Mouse (Mus musculus) bone marrow, adult 2 months (tissue): ENCODE results near the gene Gm10642. TPM values are rescaled to one million over a fixed set of nuclear protein-coding genes. Genes with fewer than 3 reads are reported as not detected.

ENCODE experiments used
- H3K27ac ChIP-seq: fragments of 200-500 bp; 2 replicates; pipeline ENCODE4 v1.5.1; 2012; ENCODE audit warnings: low read depth, mild to moderate bottlenecking, control low read depth, inconsistent platforms, low read length; ENCODE audit not compliant: control insufficient read depth, poor library complexity, insufficient read depth
- H3K4me1 ChIP-seq: fragments of 200-500 bp; 2 replicates; pipeline ENCODE4 v1.6.1; 2011; ENCODE audit warnings: low read length; ENCODE audit not compliant: control insufficient read depth, insufficient read depth
- H3K4me3 ChIP-seq: fragments of 200-500 bp; replicated peaks from 2 replicates; pipeline ENCODE3; 2011; ENCODE audit warnings: mild to moderate bottlenecking, low read depth, low read length, control low read depth; ENCODE audit not compliant: control insufficient read depth
- CTCF ChIP-seq: fragments of 200-500 bp; IDR thresholded peaks from 2 replicates; pipeline ENCODE4 v1.5.1; 2011; ENCODE audit warnings: low read length, control low read depth; ENCODE audit not compliant: control insufficient read depth, insufficient read depth
- POLR2A ChIP-seq: fragments of 200-500 bp; IDR thresholded peaks from 2 replicates; pipeline ENCODE4 v1.6.1; 2011; ENCODE audit warnings: low read depth, mild to moderate bottlenecking, control low read depth, low read length, borderline replicate concordance; ENCODE audit not compliant: control insufficient read depth
- WGBS: fragments of 180-500 bp; shearing (Covaris S2); methylation state at CpG from one replicate; pipeline ENCODE4 v1.1.7; 2018; 5-methylcytosine and 5-hydroxymethylcytosine counted together
- polyA plus RNA-seq: library from polyadenylated mRNA; stranded (reverse); fragments of >200 nt; gene quantifications from 2 replicates; pipeline ENCODE4 v1.2.4, GENCODE M21; 2011; ENCODE audit warnings: low replicate concordance; ENCODE audit not compliant: missing spikeins, insufficient read depth, insufficient read length

The Gm10642 gene
- polyA plus RNA-seq, 1 experiment, result 2.8 TPM

DNA sequence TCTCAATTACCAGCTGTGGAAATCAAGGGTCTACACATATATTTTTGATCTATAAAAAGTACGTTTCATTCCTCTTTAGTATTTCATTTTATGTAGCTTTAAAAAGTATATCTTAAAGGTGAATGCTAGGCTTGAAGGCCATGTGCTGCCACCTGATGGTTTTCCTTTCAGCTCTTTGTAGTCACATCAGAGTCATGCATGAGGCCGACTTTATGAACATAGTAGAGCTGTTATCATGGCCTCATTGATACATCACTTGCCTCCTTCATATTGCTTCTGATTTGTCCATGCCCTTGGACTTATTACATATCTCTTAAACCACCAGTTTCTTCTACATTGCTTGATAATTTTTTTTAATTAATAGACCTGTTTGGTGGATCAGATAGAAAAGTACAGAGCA, 39.7 kb downstream of the Gm10642 start:
- WGBS, result 58% methylated on average over 2 of the region's 2 CpGs
- no peak overlapping the region for H3K4me3 ChIP-seq
- peaks cover 2% of the 10 kb centered on the region; the same call in 1 of the 2 replicates for H3K4me1 ChIP-seq
- H3K27ac ChIP-seq, result no peak overlapping the region
- TF ChIP-seq CTCF (no peak), POLR2A (no peak)

DNA sequence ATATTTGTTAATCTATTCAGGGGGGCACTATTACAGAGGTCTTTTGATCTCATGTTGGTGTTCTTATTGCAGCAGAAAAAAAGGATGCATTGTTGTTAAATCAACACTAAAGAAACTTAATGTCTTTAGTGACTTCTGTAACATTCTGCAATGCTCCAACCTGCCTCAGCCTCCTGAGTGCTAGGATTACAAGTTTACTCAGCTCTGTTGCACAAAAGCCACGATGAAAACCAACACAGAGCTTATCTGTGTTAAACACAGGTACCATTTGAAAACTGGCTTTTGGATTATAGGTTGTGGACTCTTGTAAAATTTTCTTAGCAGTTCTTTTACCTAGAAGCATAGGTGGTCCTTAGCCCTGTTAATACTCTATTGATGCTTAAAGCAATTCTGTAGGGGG, 42.0 kb downstream of the Gm10642 start:
- WGBS, result 46% methylated on average over 1 of the region's 1 CpGs
- no peak for TF ChIP-seq POLR2A
- no peak for TF ChIP-seq CTCF
- H3K27ac ChIP-seq, result no peak overlapping the region
- no peaks in the 10 kb centered on the region; the same call in 1 of the 2 replicates for H3K4me1 ChIP-seq
- no peak overlapping the region for H3K4me3 ChIP-seq

DNA sequence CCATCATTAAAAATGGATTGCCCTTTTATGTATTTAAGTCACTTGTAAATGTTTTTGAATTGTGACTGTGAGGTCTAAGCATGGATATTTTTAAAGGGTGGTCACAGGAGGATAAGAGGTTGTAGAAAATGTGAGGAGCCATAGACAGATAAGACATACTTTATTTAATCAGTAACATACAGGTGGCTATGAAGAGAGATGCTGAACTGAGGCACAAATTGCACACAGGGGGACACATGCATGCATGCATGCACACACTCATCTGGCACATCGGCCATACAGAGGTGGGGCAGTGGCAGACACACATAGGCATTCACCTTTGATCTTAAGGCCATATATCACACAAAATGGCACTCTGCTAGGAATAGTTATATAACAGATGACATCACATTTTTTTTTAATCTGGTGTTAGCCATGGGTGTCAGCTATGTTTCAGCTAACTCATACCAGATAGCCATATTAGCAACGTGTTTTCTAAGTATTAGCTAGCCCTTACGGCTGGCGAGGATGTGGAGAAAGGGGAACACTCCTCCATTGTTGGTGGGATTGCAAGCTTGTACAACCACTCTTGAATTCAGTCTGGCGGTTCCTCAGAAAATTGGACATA, 47.6 kb downstream of the Gm10642 start:
- 80% methylated on average over 5 of the region's 5 CpGs for WGBS
- Histone ChIP-seq H3K4me3 (no peak overlapping the region), H3K27ac (no peak overlapping the region), H3K4me1 (peaks cover 1% of the 10 kb centered on the region; the same call in 1 of the 2 replicates)
- TF ChIP-seq POLR2A (no peak), CTCF (no peak)

DNA sequence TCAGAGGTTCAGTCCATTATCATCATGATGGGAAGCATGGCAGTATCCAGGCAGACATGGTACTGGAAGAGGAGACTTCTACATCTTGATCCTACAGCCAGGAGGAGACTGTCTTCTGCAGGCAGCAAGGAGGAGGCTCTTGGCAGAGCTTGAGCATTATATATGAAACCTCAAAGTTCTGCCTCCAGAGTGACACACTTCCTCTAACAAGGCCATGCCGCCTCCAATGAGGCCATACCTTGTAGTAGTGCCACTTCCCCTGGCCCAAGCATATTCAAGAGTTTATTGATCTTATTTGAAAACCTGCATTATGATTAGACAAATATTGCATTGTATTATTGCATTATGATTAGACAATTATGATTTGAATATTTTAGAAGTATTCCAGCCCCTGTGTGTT, 50.4 kb downstream of the Gm10642 start:
- 43% methylated on average over 1 of the region's 1 CpGs for WGBS
- peaks cover 1% of the 10 kb centered on the region; the same call in 1 of the 2 replicates for H3K4me1 ChIP-seq
- H3K4me3 ChIP-seq, result no peak overlapping the region
- TF ChIP-seq POLR2A (no peak), CTCF (no peak)
- no peak overlapping the region for H3K27ac ChIP-seq

Other genes with a start within 250 kb of the Gm10642 start
- gene Ccnb2, start 234.7 kb upstream of the Gm10642 start, polyA plus RNA-seq, result 69.4 and 109 TPM in 2 replicates
- 9.7 and 25.3 TPM in 2 replicates for gene Rnf111, start 152.5 kb upstream of the Gm10642 start, polyA plus RNA-seq
- gene Sltm, start 113.5 kb upstream of the Gm10642 start, polyA plus RNA-seq, result 30.5 and 45.1 TPM in 2 replicates
- 17.6 and 20.9 TPM in 2 replicates for gene Mindy2, start 923 bp downstream of the Gm10642 start, polyA plus RNA-seq
- gene Adam10, start 22.7 kb downstream of the Gm10642 start, polyA plus RNA-seq, result 36.8 and 50.8 TPM in 2 replicates